Mouse (Mus musculus): ENCODE data around the gene P2ry2. TPM values are rescaled to one million over a fixed set of nuclear protein-coding genes. Genes with fewer than 3 reads are reported as not detected.

Gene P2ry2
- polyA plus RNA-seq, 1 experiment, result 0.75 TPM

- WGBS, result 77% methylated on average over 12 of the region's 12 CpGs
- H3K4me1 ChIP-seq (ENCODE audit: control insufficient read depth, insufficient read depth, low read length), result peaks cover 4% of the 10 kb centered on the region; the same call in 1 of the 2 replicates
Observed at GRCm38 (mm10) chr7:100950481-100951010, 62.1 kb downstream of the P2ry2 start.

GRCm38 (mm10) chr7:100950031-100950430, 62.6 kb downstream of the P2ry2 start:
- Histone ChIP-seq H3K27ac (ENCODE audit: insufficient read depth, low read length) (no peak overlapping the region), H3K4me3 (replicated peaks; ENCODE audit: insufficient read depth, low read depth, low read length) (no peak overlapping the region), H3K27me3 (ENCODE audit: control insufficient read depth, insufficient read depth, low read length) (no peaks in the 10 kb centered on the region), H3K4me1 (ENCODE audit: control insufficient read depth, insufficient read depth, low read length) (peaks cover 4% of the 10 kb centered on the region; the same call in 1 of the 2 replicates)
- TF ChIP-seq CTCF (IDR thresholded peaks at IDR 0.05; ENCODE audit: borderline replicate concordance, insufficient read depth, low read depth, low read length), result no peak
- no peak for TF ChIP-seq POLR2A (IDR thresholded peaks at IDR 0.05; ENCODE audit: borderline replicate concordance, insufficient read depth, low read length)
- DNase-seq, result no peak
- WGBS, result 83% methylated on average over 5 of the region's 5 CpGs

More at GRCm38 (mm10) chr7:100950481-100951010, 62.1 kb downstream of the P2ry2 start:
- Histone ChIP-seq H3K27me3 (ENCODE audit: control insufficient read depth, insufficient read depth, low read length) (no peaks in the 10 kb centered on the region), H3K27ac (ENCODE audit: insufficient read depth, low read length) (no peak overlapping the region), H3K4me3 (replicated peaks; ENCODE audit: insufficient read depth, low read depth, low read length) (no peak overlapping the region)
- TF ChIP-seq CTCF (IDR thresholded peaks at IDR 0.05; ENCODE audit: borderline replicate concordance, insufficient read depth, low read depth, low read length) (no peak), POLR2A (IDR thresholded peaks at IDR 0.05; ENCODE audit: borderline replicate concordance, insufficient read depth, low read length) (no peak)
- DNase-seq, result no peak

Other genes starting within 250 kb of the P2ry2 start
- 24.8 and 29.2 TPM in 2 replicates for gene Relt, start 149.4 kb downstream of the P2ry2 start, polyA plus RNA-seq (2012; rRNA removed)
- gene Arhgef17, start 80.8 kb downstream of the P2ry2 start, polyA plus RNA-seq (2012; rRNA removed), result 70.0 and 71.4 TPM in 2 replicates
- 1.1 and 1.3 TPM in 2 replicates for gene P2ry6, start 38.2 kb downstream of the P2ry2 start, polyA plus RNA-seq (2012; rRNA removed)
- 27.6 and 29.3 TPM in 2 replicates for gene Fchsd2, start 80.0 kb upstream of the P2ry2 start, polyA plus RNA-seq (2012; rRNA removed)

All from cerebellum, adult 2 months (tissue).